Mouse (Mus musculus): ENCODE measurements around the gene Tmem221.

DNA sequence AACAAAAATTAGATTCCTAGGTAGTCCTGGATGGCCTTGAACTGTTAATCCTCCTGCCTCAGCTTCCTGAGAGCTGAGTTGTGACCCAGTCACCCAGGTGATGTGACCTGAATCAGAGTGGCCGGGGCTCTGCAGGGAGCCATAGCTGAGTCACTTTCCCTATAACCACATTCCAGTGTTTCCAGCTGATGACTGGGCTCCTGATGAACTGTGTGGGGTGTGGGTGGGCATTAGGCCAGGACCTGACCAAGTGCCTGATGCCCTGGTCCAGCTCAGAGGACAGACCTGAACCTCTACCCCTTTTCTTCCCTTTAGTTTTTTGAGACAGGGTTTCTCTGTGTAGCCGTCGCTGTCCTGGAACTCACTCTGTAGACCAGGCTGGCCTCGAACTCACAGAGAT, 53.3 kb downstream of the Tmem221 start:
- no peak for TF ChIP-seq EP300 (IDR thresholded peaks at IDR 0.05; ENCODE audit: low read depth)
- TF ChIP-seq CTCF (IDR thresholded peaks at IDR 0.05; ENCODE audit: low read depth), result no peak

Data from heart, postnatal 0 days (tissue).